Comparison of ENCODE assay signal across 7 mouse cellular contexts in the genomic region with DNA sequence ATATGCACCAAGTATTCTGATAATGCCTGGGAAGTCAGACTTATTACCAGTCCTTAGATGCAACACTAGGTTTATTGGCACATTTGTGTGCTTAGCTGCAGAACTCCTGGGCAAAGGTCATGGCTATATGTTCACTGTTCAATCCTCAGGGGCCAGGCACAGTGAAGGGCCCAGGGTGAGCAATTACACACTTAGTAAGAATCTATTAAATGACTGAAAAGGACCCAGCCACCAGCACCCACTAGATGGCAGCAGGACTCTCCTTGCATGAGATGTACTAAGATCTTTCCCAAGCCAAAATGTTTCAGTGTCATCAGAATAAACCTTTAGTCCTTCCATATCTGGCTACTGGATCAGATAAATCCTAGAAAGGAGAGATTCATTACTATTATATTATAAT. TPM values are rescaled to one million over a fixed set of nuclear protein-coding genes. Genes with fewer than 3 reads are reported as not detected.
DNase-seq lines count a peak whose midpoint lies in the region; ATAC-seq and TF ChIP-seq lines count a peak whose summit lies in the region.

No protein-coding gene starts in this region.

- ATAC-seq in forebrain, embryonic 12.5 days (ENCODE audit: low FRiP score): peak; percentile 65; the same call in 1 of the 2 replicates
- ATAC-seq in intestine, embryonic 14.5 days (replicated peaks; ENCODE audit: low FRiP score, low TSS enrichment, low read depth): peak; percentile 95
- ATAC-seq in midbrain, postnatal 0 days (ENCODE audit: low FRiP score): peak; percentile 74; the same call in 1 of the 2 replicates

- peak; percentile 89 for TF ChIP-seq CTCF in midbrain, postnatal 0 days (IDR thresholded peaks at IDR 0.05)

- no peaks in the 10 kb centered on the region for H3K9me3 ChIP-seq in forebrain, embryonic 12.5 days
- no peaks in the 10 kb centered on the region for H3K9me3 ChIP-seq in intestine, embryonic 14.5 days (ENCODE audit: control insufficient read depth, low read length)
- H3K9me3 ChIP-seq in midbrain, postnatal 0 days (ENCODE audit: low read length): no peaks in the 10 kb centered on the region

- H3K27ac ChIP-seq in forebrain, embryonic 12.5 days: no peak overlapping the region
- H3K27ac ChIP-seq in intestine, embryonic 14.5 days (ENCODE audit: low read depth): no peak overlapping the region
- no peak overlapping the region for H3K27ac ChIP-seq in midbrain, postnatal 0 days (ENCODE audit: low read depth, low read length)

- no peak overlapping the region for H3K4me2 ChIP-seq in forebrain, embryonic 12.5 days
- H3K4me2 ChIP-seq in intestine, embryonic 14.5 days (ENCODE audit: low read length): no peak overlapping the region
- H3K4me2 ChIP-seq in midbrain, postnatal 0 days (ENCODE audit: low read depth, low read length, poor library complexity, severe bottlenecking): no peak overlapping the region

- DNase-seq in Muller cell, postnatal 12 days (ENCODE audit: inconsistent ontology term): peak; percentile 44
- DNase-seq in adrenal gland, postnatal 10 days: peak; percentile 67
- DNase-seq in intestine, embryonic 14.5 days (ENCODE audit: low spot score): peak; percentile 69
- peak; percentile 39 for DNase-seq in left cerebral cortex, adult 11 months (ENCODE audit: low spot score)
- DNase-seq in midbrain, postnatal 0 days (ENCODE audit: low spot score): peak; percentile 76
- no peak for DNase-seq in T-cell, adult 2 months (ENCODE audit: low spot score)

- no peaks in the 10 kb centered on the region for H3K36me3 ChIP-seq in forebrain, embryonic 12.5 days (replicated peaks)
- no peaks in the 10 kb centered on the region for H3K36me3 ChIP-seq in intestine, embryonic 14.5 days (ENCODE audit: control insufficient read depth, insufficient read depth, low read length)
- no peaks in the 10 kb centered on the region for H3K36me3 ChIP-seq in midbrain, postnatal 0 days (ENCODE audit: insufficient read depth, low read length)

- no peaks in the 10 kb centered on the region for H3K4me1 ChIP-seq in forebrain, embryonic 12.5 days
- H3K4me1 ChIP-seq in intestine, embryonic 14.5 days (replicated peaks; ENCODE audit: control insufficient read depth, insufficient read depth, low read length): no peaks in the 10 kb centered on the region
- H3K4me1 ChIP-seq in midbrain, postnatal 0 days (ENCODE audit: insufficient read depth, low read length): no peaks in the 10 kb centered on the region

- no peak overlapping the region for H3K9ac ChIP-seq in forebrain, embryonic 12.5 days
- no peak overlapping the region for H3K9ac ChIP-seq in intestine, embryonic 14.5 days (ENCODE audit: low read length)
- H3K9ac ChIP-seq in midbrain, postnatal 0 days (replicated peaks; ENCODE audit: low read length, poor library complexity, severe bottlenecking): no peak overlapping the region

- no peak overlapping the region for H3K4me3 ChIP-seq in forebrain, embryonic 12.5 days (replicated peaks)
- no peak overlapping the region for H3K4me3 ChIP-seq in intestine, embryonic 14.5 days (ENCODE audit: low read depth, low read length)
- H3K4me3 ChIP-seq in midbrain, postnatal 0 days (ENCODE audit: low read depth, low read length): no peak overlapping the region

- no peaks in the 10 kb centered on the region for H3K27me3 ChIP-seq in forebrain, embryonic 12.5 days
- H3K27me3 ChIP-seq in intestine, embryonic 14.5 days (replicated peaks; ENCODE audit: control insufficient read depth, insufficient read depth, low read length): no peaks in the 10 kb centered on the region
- no peaks in the 10 kb centered on the region for H3K27me3 ChIP-seq in midbrain, postnatal 0 days (ENCODE audit: insufficient read depth, low read length)

RNA-seq across cellular contexts. Expression of gene Cyp2j7, which starts 37.4 kb away (rescaled TPM):
- not detected for total RNA-seq in adrenal gland, postnatal 10 days (2021)
- polyA plus RNA-seq in forebrain, embryonic 12.5 days (2016; fragmentation: Nextera tagmentation; extraction: Ambion mirVana): not detected in 2 replicates
- not detected in 2 replicates for polyA plus RNA-seq in intestine, embryonic 14.5 days (2014; fragmentation: Nextera tagmentation; extraction: Ambion mirVana)
- not detected in 2 replicates for total RNA-seq in midbrain, postnatal 0 days (2014; rRNA removed)
- polyA plus RNA-seq in midbrain, postnatal 0 days (2015; fragmentation: Nextera tagmentation; extraction: Ambion mirVana): not detected in 2 replicates
